9 mouse cellular contexts compared by ENCODE assay signal in the genomic region with DNA sequence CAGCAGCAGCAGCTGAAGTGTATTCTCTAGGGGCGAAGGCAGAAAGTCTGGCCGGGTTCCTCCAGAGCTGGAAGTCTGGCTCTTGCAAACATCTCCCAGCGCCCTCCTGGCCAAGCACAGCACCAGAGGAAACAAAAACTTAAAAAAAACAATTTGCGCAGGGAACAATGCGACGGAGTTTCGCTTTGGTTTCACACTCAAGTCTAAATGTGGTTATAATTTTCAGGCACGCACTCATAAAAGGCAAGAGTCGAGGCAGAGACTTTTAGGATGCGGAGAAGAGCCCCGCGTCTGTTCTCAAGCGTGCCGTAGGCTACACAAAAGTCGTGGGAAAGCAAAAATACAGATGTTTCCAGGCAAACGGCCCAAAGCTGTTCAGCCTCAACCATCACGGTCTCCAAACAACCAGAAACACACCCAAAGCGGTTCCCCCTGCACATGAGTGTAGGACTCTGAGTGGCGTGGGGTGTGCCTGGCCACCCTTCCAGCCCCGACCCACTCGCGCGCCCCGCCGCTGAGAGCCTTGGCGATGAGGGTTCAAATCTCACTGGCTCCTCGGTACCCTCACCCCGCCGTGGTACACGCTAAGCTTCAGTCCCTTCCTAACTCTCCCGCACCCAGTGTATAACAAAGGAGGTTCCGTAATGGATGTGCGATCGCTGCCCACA. TPM values are rescaled to one million over a fixed set of nuclear protein-coding genes. Genes with fewer than 3 reads are reported as not detected.
DNase-seq lines count a peak whose midpoint lies in the region; ATAC-seq and TF ChIP-seq lines count a peak whose summit lies in the region.
"Had no signal": no experiment of that assay in that cellular context is flagged by ENCODE, and none has a peak within 500 bp of the region (broad histone marks: within the 10 kb centered on the region; RNA-seq: fewer than 3 reads in every experiment).

No protein-coding gene starts in this region.

- peak overlapping the region; percentile 62 for H3K4me3 ChIP-seq in forebrain, embryonic 11.5 days (ENCODE audit: low read depth, low read length)
- peak overlapping the region; percentile 84 for H3K4me3 ChIP-seq in heart, embryonic 16.5 days (ENCODE audit: low read length)
- peak overlapping the region; percentile 80 for H3K4me3 ChIP-seq in small intestine, adult 2 months (ENCODE audit: low read depth, low read length)

- TF ChIP-seq POLR2A in small intestine, adult 2 months (IDR thresholded peaks at IDR 0.05; ENCODE audit: low read depth, low read length) = no peak

- no peaks in the 10 kb centered on the region for H3K36me3 ChIP-seq in forebrain, embryonic 11.5 days (ENCODE audit: control insufficient read depth, insufficient read depth, low read length)
- H3K36me3 ChIP-seq in heart, embryonic 16.5 days (ENCODE audit: control insufficient read depth, insufficient read depth) = peaks cover 4% of the 10 kb centered on the region; the same call in 1 of the 2 replicates
- H3K36me3 ChIP-seq in small intestine, adult 2 months (ENCODE audit: control insufficient read depth, insufficient read depth, low read length) = no peaks in the 10 kb centered on the region

- peak overlapping the region; percentile 96 for H3K4me2 ChIP-seq in forebrain, embryonic 11.5 days (ENCODE audit: low read depth, low read length, severe bottlenecking)
- H3K4me2 ChIP-seq in heart, embryonic 16.5 days (ENCODE audit: low read depth, low read length) = peak overlapping the region; percentile 83

- H3K27ac ChIP-seq in forebrain, embryonic 11.5 days (ENCODE audit: low read depth, low read length) = peak overlapping the region; percentile 25; the same call in 1 of the 2 replicates
- H3K27ac ChIP-seq in heart, embryonic 16.5 days (ENCODE audit: low read length) = peak overlapping the region; percentile 88
- peak overlapping the region; percentile 89 for H3K27ac ChIP-seq in small intestine, adult 2 months (ENCODE audit: insufficient read depth, low read depth, low read length)
- H3K27ac ChIP-seq: macrophage had no signal

- 2% methylated on average over 34 of the region's 34 CpGs for WGBS in forebrain, embryonic 11.5 days
- 1% methylated on average over 34 of the region's 34 CpGs for WGBS in heart, embryonic 16.5 days
- 8% methylated on average over 34 of the region's 34 CpGs for WGBS in small intestine, adult 2 months

- H3K4me1 ChIP-seq in forebrain, embryonic 11.5 days (replicated peaks; ENCODE audit: control insufficient read depth, insufficient read depth, low read length) = peaks cover 15% of the 10 kb centered on the region
- peaks cover 24% of the 10 kb centered on the region for H3K4me1 ChIP-seq in heart, embryonic 16.5 days (ENCODE audit: control insufficient read depth, insufficient read depth, low read length)
- no peaks in the 10 kb centered on the region; the same call in 1 of the 2 replicates for H3K4me1 ChIP-seq in small intestine, adult 2 months (ENCODE audit: control insufficient read depth, insufficient read depth, insufficient read length, low read length)

- peak overlapping the region; percentile 73 for H3K9ac ChIP-seq in forebrain, embryonic 11.5 days (ENCODE audit: low read length)
- peak overlapping the region; percentile 97 for H3K9ac ChIP-seq in heart, embryonic 16.5 days (ENCODE audit: low read length)

- peaks cover 34% of the 10 kb centered on the region for H3K27me3 ChIP-seq in forebrain, embryonic 11.5 days (ENCODE audit: control insufficient read depth, insufficient read depth, low read length)
- no peaks in the 10 kb centered on the region for H3K27me3 ChIP-seq in heart, embryonic 16.5 days (ENCODE audit: control insufficient read depth, insufficient read depth, low read length)
- H3K27me3 ChIP-seq in small intestine, adult 2 months (ENCODE audit: control insufficient read depth, insufficient read depth, low read length) = peaks cover 10% of the 10 kb centered on the region; the same call in 1 of the 2 replicates

- no peaks in the 10 kb centered on the region for H3K9me3 ChIP-seq in forebrain, embryonic 11.5 days (ENCODE audit: control insufficient read depth, low read length)
- H3K9me3 ChIP-seq in heart, embryonic 16.5 days (replicated peaks; ENCODE audit: control insufficient read depth, low read length) = no peaks in the 10 kb centered on the region

- TF ChIP-seq CTCF in small intestine, adult 2 months (IDR thresholded peaks at IDR 0.05; ENCODE audit: extremely low read depth, insufficient read length, insufficient replicate concordance, low read depth, low read length) = no peak

- peak; percentile 12 for DNase-seq in right cerebral cortex, adult 18-20 months
- no peak for DNase-seq in right cerebral cortex, postnatal 36 days (ENCODE audit: low spot score in 2 of 2)
- no peak for DNase-seq in forebrain, embryonic 11.5 days (ENCODE audit: low spot score)
- DNase-seq in kidney, postnatal 10 days = peak; percentile 76
- peak; percentile 76 for DNase-seq in lung, postnatal 36 days
- DNase-seq in spleen, postnatal 10 days (ENCODE audit: low spot score in 2 of 2) = no peak

- ATAC-seq in forebrain, embryonic 11.5 days (replicated peaks; ENCODE audit: low FRiP score) = peak; percentile 25; the same call in 1 of the 2 replicates
- ATAC-seq in heart, embryonic 16.5 days (replicated peaks; ENCODE audit: extremely low read depth, insufficient read depth, low FRiP score) = peak; percentile 5

RNA-seq across cellular contexts. Expression of a gene that starts 0.8 kb away (rescaled TPM):
- 40.4 and 45.4 TPM in 2 replicates for polyA plus RNA-seq in forebrain, embryonic 11.5 days (2014; fragmentation: Nextera tagmentation; extraction: Ambion mirVana)
- polyA plus RNA-seq in heart, embryonic 16.5 days (2015; fragmentation: Nextera tagmentation; extraction: Ambion mirVana) = 80.1 and 105 TPM in 2 replicates
- 23.8 and 35.6 TPM in 2 replicates for polyA plus RNA-seq in small intestine, adult 2 months (2012; rRNA removed)

RNA-seq across cellular contexts. Expression of a gene that starts 0.8 kb away (rescaled TPM):
- 118 and 130 TPM in 2 replicates for polyA plus RNA-seq in forebrain, embryonic 11.5 days (2014; fragmentation: Nextera tagmentation; extraction: Ambion mirVana)
- 213 and 274 TPM in 2 replicates for polyA plus RNA-seq in heart, embryonic 16.5 days (2015; fragmentation: Nextera tagmentation; extraction: Ambion mirVana)
- polyA plus RNA-seq in small intestine, adult 2 months (2012; rRNA removed) = 77.8 and 136 TPM in 2 replicates

Comparison
In these comparisons a context has a peak if more than half of its experiments do, and no peak if none do; other contexts are left out.
1. DNase-seq: peak in right cerebral cortex, adult 18-20 months (single experiment), kidney, postnatal 10 days (single experiment) and lung, postnatal 36 days (single experiment); none in right cerebral cortex, postnatal 36 days (0 of 2), forebrain, embryonic 11.5 days (single experiment) and spleen, postnatal 10 days (0 of 2).
2. H3K27ac ChIP-seq: peak in every context shown above with its lines; median percentile 89 in small intestine, adult 2 months; 88 in heart, embryonic 16.5 days; 25 in forebrain, embryonic 11.5 days.
3. Peak in every context shown above with its lines, with median percentiles within 50 percentile points of each other: H3K4me3 ChIP-seq.